Comparison of ENCODE assay signal across 10 mouse cellular contexts in genomic region chr7:98490911-98491310, GRCm38 (mm10). TPM values are rescaled to one million over a fixed set of nuclear protein-coding genes. Genes with fewer than 3 reads are reported as not detected.
DNase-seq lines count a peak whose midpoint lies in the region; ATAC-seq and TF ChIP-seq lines count a peak whose summit lies in the region.
"Had no signal": no experiment of that assay in that cellular context is flagged by ENCODE, and none has a peak within 500 bp of the region (broad histone marks: within the 10 kb centered on the region; RNA-seq: fewer than 3 reads in every experiment).

No protein-coding gene starts in this region.

- peak overlapping the region; percentile 93 for H3K4me2 ChIP-seq in heart, embryonic 12.5 days
- H3K4me2 ChIP-seq in lung, embryonic 15.5 days: peak overlapping the region; percentile 90
- peak overlapping the region; percentile 66; the same call in 1 of the 2 replicates for H3K4me2 ChIP-seq in hindbrain, postnatal 0 days (ENCODE audit: low read depth, low read length)
- peak overlapping the region; percentile 94; the same call in 1 of the 2 replicates for H3K4me2 ChIP-seq in neural tube, embryonic 15.5 days

- no peaks in the 10 kb centered on the region for H3K36me3 ChIP-seq in heart, embryonic 12.5 days
- H3K36me3 ChIP-seq in lung, embryonic 15.5 days: no peaks in the 10 kb centered on the region
- no peaks in the 10 kb centered on the region for H3K36me3 ChIP-seq in hindbrain, postnatal 0 days (ENCODE audit: insufficient read depth, low read length)
- no peaks in the 10 kb centered on the region for H3K36me3 ChIP-seq in neural tube, embryonic 15.5 days

- no peak for DNase-seq in heart, adult 18-20 months
- DNase-seq in lung, postnatal 25 days (ENCODE audit: low spot score): no peak
- DNase-seq in hindbrain, postnatal 0 days (ENCODE audit: low spot score): no peak
- no peak for DNase-seq in layer of hippocampus, adult 11-12 months (ENCODE audit: low spot score)
- DNase-seq in spleen, postnatal 14 days (ENCODE audit: low spot score in 2 of 2): no peak

- H3K9ac ChIP-seq in heart, embryonic 12.5 days: peak overlapping the region; percentile 46; the same call in 1 of the 2 replicates
- H3K9ac ChIP-seq in lung, embryonic 15.5 days: no peak overlapping the region
- H3K9ac ChIP-seq in hindbrain, postnatal 0 days (replicated peaks; ENCODE audit: low read length): no peak overlapping the region
- no peak overlapping the region for H3K9ac ChIP-seq in neural tube, embryonic 15.5 days (replicated peaks)

- peaks cover 57% of the 10 kb centered on the region for H3K4me1 ChIP-seq in heart, embryonic 12.5 days (replicated peaks)
- peaks cover 33% of the 10 kb centered on the region for H3K4me1 ChIP-seq in lung, embryonic 15.5 days
- H3K4me1 ChIP-seq in hindbrain, postnatal 0 days (ENCODE audit: insufficient read depth, low read length): peaks cover 10% of the 10 kb centered on the region
- peaks cover 30% of the 10 kb centered on the region for H3K4me1 ChIP-seq in neural tube, embryonic 15.5 days

- no peak overlapping the region for H3K27ac ChIP-seq in heart, embryonic 12.5 days (ENCODE audit: poor library complexity, severe bottlenecking)
- no peak overlapping the region for H3K27ac ChIP-seq in lung, embryonic 15.5 days
- no peak overlapping the region for H3K27ac ChIP-seq in hindbrain, postnatal 0 days
- no peak overlapping the region for H3K27ac ChIP-seq in neural tube, embryonic 15.5 days (replicated peaks)

- H3K4me3 ChIP-seq in heart, embryonic 12.5 days: peak overlapping the region; percentile 59; the same call in 1 of the 2 replicates
- H3K4me3 ChIP-seq in lung, embryonic 15.5 days: no peak overlapping the region
- peak overlapping the region; percentile 53; the same call in 1 of the 2 replicates for H3K4me3 ChIP-seq in hindbrain, postnatal 0 days (ENCODE audit: low read length)
- 0 out of 2 replicates have a peak overlapping the region, but pooled peaks have one; percentile 56 for H3K4me3 ChIP-seq in neural tube, embryonic 15.5 days (replicated peaks)

- WGBS in heart, embryonic 12.5 days: 87% methylated on average over 6 of the region's 6 CpGs
- 87% methylated on average over 6 of the region's 6 CpGs for WGBS in lung, embryonic 15.5 days
- WGBS in hindbrain, postnatal 0 days: 93% methylated on average over 6 of the region's 6 CpGs
- 95% methylated on average over 6 of the region's 6 CpGs for WGBS in neural tube, embryonic 15.5 days

- no peaks in the 10 kb centered on the region for H3K9me3 ChIP-seq in heart, embryonic 12.5 days (replicated peaks)
- H3K9me3 ChIP-seq in lung, embryonic 15.5 days: no peaks in the 10 kb centered on the region
- H3K9me3 ChIP-seq in hindbrain, postnatal 0 days (ENCODE audit: low read length): no peaks in the 10 kb centered on the region
- H3K9me3 ChIP-seq in neural tube, embryonic 15.5 days (replicated peaks): no peaks in the 10 kb centered on the region

- no peak for ATAC-seq in heart, embryonic 12.5 days (ENCODE audit: insufficient number of reproducible peaks, low FRiP score)
- no peak for ATAC-seq in lung, embryonic 15.5 days (ENCODE audit: borderline replicate concordance, extremely low read depth, low FRiP score, low TSS enrichment)
- no peak for ATAC-seq in hindbrain, postnatal 0 days
- ATAC-seq in neural tube, embryonic 15.5 days (ENCODE audit: low FRiP score): no peak

- peaks cover 12% of the 10 kb centered on the region for H3K27me3 ChIP-seq in heart, embryonic 12.5 days (replicated peaks)
- 0 out of 2 replicates have a peak, but pooled peaks cover 6% of the 10 kb centered on the region for H3K27me3 ChIP-seq in lung, embryonic 15.5 days
- no peaks in the 10 kb centered on the region for H3K27me3 ChIP-seq in hindbrain, postnatal 0 days (ENCODE audit: insufficient read depth, low read length)
- peaks cover 19% of the 10 kb centered on the region for H3K27me3 ChIP-seq in neural tube, embryonic 15.5 days (replicated peaks)

- TF ChIP-seq CTCF in hindbrain, postnatal 0 days (IDR thresholded peaks at IDR 0.05; ENCODE audit: low read depth): no peak

RNA-seq across cellular contexts. Expression of gene Lrrc32, which starts 1.8 kb away (rescaled TPM):
- polyA plus RNA-seq in heart, embryonic 12.5 days (2016; fragmentation: Nextera tagmentation; extraction: Ambion mirVana): 7.5 TPM in 2 replicates
- total RNA-seq in heart, adult 18-20 months (2021): 1 to 10 TPM; 7.5 to 8.0 TPM
- polyA plus RNA-seq in lung, embryonic 15.5 days (2015; fragmentation: Nextera tagmentation; extraction: Ambion mirVana): 4.8 and 5.5 TPM in 2 replicates
- total RNA-seq in hindbrain, postnatal 0 days (2014; rRNA removed): 6.4 and 9.1 TPM in 2 replicates
- 3.9 and 4.7 TPM in 2 replicates for polyA plus RNA-seq in hindbrain, postnatal 0 days (2015; fragmentation: Nextera tagmentation; extraction: Ambion mirVana)
- 3.1 and 5.5 TPM in 2 replicates for polyA plus RNA-seq in neural tube, embryonic 15.5 days (2015; fragmentation: Nextera tagmentation; extraction: Ambion mirVana)
- total RNA-seq: granulocyte monocyte progenitor cell, adult 5-6 weeks had no signal

RNA-seq across cellular contexts. Expression of gene Gucy2d, which starts 50.7 kb away (rescaled TPM):
- not detected in 2 replicates for polyA plus RNA-seq in heart, embryonic 12.5 days (2016; fragmentation: Nextera tagmentation; extraction: Ambion mirVana)
- total RNA-seq in heart, adult 18-20 months (2021): under 1 TPM in 1 of 2 experiments, not detected in 1; 0.07 TPM
- not detected in 2 replicates for polyA plus RNA-seq in lung, embryonic 15.5 days (2015; fragmentation: Nextera tagmentation; extraction: Ambion mirVana)
- total RNA-seq in hindbrain, postnatal 0 days (2014; rRNA removed): 0.18 TPM in 1 of 2 replicates, not detected in the other
- polyA plus RNA-seq in hindbrain, postnatal 0 days (2015; fragmentation: Nextera tagmentation; extraction: Ambion mirVana): 0.18 and 0.20 TPM in 2 replicates
- polyA plus RNA-seq in neural tube, embryonic 15.5 days (2015; fragmentation: Nextera tagmentation; extraction: Ambion mirVana): 0.28 and 0.37 TPM in 2 replicates
- total RNA-seq: granulocyte monocyte progenitor cell, adult 5-6 weeks had no signal
- polyA plus RNA-seq: embryonic facial prominence, embryonic 11.5 days had no signal
